Mouse (Mus musculus) mouse trophoblast stem cell (cell line): ENCODE results near the gene Gm19426.
"Not testable (repeated sequence)": the region's sequence is repeated elsewhere in the genome, so short reads cannot be mapped to it uniquely, and the experiment has no call there.

ENCODE experiments used
- in situ Hi-C, 2 experiments: fragments of 300-500 bp; cut with MseI, MboI; formaldehyde crosslinking; loops; 2 replicates in 1 of 2; 3 replicates in 1 of 2; pipeline ENCODE4 v1.15.1; 2025

Gm19426 gene

GRCm38 (mm10) chr2:84750115-84750514, 6.7 kb upstream of the Gm19426 start:
- in situ Hi-C loops, result no loop called here

- in situ Hi-C loops, result no loop called here
These were observed 671 bp upstream of the Gm19426 start for GRCm38 (mm10) chr2:84744126-84744525.

- in situ Hi-C loops, result no loop called here
These were observed 788 bp downstream of the Gm19426 start for GRCm38 (mm10) chr2:84742451-84743283.

DNA sequence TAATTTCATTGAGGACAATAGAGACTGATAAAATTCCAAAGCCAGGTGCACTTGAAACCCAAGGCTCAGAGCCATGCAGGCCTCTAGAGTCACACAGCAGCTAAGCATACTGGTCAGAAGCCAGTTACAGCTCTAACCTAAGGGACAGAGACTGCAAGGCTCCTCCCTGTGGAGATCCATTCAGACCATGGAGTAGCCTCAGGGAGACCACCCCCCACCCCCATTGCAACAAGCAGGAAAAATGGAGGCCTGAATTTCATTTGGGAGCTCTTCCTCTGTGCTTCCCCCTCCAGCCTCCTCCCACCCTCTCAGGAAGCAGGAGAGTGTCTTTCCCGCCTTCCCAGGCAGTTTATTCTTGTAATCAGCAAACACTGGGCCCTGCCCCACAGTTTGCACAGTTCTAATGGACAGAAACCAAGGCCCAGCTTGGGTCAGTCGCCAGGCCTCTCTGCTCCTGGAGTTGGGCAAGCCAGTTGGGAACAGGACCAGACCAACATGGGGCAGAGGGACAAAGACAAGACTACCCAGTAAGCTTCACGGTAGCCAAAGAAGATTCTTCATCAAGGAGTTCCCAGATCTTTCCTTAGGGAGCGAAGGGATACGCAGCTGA, 1.5 kb downstream of the Gm19426 start:
- in situ Hi-C loops, result no loop called here

DNA sequence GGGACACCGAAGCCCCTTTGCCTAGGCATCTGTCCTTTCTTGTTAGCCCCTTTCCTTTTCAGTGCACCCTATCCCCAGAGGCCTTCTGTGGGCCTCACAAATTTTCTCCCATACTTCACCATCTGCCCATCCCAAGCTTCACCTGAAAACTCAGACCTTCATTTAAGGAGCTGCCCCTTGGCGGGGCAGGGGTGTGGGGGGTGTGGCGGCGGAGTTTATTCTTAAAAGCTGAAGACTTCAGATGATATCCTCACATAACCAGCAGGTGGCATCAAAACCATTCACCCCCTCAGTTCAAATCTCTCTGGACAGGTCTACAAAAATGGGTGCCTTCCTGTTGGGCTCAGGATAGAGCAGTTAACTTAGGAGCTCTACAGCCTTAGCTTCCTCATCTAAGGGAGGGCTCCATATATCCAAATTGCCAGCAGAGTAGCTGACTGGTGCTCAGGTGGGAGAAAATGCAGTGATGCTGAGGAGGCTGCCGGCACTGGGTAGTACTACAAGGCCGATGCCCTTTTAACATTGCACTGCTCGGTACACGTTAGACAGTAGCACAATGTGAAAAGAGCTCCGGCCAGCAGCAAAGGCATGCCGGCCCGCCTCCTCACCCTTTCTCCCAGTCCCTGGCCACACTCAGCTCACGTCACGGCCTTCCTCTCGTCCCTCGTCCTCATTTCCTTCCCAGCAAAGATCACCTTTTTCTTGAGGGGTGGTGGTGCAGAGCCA, 2.7 kb downstream of the Gm19426 start:
- in situ Hi-C loops, result no loop called here

DNA sequence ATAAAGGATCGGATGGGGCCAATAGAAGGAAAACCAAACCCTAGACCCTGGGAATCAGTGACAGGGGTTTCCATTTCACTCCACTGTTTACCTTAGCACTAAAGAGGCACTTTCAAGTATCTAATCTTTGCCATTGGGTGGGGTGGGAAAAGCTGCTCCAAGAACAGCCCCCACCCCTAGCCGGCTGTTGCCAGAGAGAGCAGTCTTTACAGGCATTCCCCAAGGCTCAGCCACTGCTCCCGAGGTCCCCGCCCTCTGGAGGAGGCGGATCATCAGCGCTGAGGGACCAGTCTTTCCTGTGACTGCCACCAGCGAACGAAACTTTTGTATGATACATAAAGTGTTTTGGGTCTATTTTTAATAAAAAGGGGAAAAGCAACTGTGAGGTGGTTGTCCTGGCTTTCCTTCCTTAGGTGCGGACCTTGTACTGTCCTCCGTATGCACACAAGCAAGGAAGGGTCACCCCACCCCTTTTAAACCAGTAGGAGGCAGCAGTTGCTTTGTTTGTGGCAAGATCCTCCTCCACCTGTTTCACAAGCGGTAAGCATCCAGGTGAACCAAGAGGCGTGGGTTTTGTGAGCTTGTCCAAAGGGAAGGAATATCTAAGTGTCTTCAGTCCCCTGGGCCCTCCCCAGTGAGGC, 5.1 kb downstream of the Gm19426 start:
- in situ Hi-C loops, result no loop called here

GRCm38 (mm10) chr2:84737451-84737925, 6.0 kb downstream of the Gm19426 start:
- in situ Hi-C loops, result no loop called here

DNA sequence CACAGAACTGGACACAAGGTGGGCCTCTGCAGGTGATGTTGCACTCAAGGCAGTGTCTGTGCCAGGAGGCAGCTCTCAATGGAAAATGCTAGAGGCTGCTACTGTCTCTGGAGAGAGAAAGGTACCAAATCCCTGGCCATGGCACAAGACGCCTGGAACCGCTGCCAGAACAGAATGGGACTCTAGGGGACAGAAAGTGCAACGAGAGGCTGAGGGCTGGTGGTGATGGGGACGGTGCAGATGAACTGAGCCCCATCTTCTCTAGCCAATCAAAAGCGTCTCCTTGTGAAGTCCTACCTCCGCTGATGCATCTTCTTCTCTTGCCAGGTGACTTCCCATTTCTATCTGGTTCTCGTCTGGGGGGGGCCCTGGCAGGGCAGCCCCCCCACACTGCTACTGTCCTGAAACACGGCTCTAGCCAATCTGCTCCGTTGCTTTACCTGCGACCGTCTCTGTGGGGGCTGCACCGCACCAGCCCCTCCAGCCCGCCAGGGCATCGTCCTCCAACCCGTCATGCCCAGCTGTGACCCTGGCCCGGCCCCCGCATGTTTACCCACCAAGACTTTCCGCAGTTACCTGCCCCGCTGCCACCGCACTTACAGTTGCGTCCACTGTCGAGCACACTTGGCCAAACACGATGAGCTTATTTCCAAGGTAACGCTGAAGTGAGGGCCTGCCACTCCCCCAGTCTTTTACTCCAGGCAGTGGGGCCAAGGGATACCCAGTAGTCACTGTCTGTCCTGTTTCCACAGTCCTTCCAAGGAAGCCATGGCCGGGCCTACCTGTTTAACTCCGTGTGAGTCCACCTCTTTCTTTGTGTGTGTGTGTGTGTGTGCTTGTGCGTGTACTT, 6.9 kb downstream of the Gm19426 start:
- in situ Hi-C loops, result no loop called here

- in situ Hi-C loops, result no loop called here
These were observed 8.0 kb downstream of the Gm19426 start for GRCm38 (mm10) chr2:84735346-84735920.

DNA sequence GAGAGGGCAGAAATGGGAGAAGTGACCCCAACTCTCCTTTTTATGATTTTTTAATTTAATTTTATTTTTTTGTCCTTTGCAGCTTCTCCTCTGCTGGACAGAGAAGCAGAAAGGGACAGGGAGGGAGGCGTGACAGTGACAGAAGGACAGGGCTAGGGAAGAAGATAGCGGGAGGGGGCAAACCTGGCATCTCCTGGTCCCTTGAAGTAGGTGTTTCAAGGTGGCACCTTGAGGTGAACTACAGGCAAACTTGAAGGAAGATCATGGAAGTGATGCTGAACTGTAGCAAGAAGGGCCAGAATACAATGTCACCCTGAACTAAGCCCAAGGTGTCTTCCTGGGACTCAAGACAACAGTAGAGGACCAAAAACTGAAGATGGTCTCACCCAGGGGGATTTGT, 8.5 kb downstream of the Gm19426 start:
- in situ Hi-C loops, result no loop called here

GRCm38 (mm10) chr2:84734351-84734864, 9.0 kb downstream of the Gm19426 start:
- in situ Hi-C loops, result no loop called here

DNA sequence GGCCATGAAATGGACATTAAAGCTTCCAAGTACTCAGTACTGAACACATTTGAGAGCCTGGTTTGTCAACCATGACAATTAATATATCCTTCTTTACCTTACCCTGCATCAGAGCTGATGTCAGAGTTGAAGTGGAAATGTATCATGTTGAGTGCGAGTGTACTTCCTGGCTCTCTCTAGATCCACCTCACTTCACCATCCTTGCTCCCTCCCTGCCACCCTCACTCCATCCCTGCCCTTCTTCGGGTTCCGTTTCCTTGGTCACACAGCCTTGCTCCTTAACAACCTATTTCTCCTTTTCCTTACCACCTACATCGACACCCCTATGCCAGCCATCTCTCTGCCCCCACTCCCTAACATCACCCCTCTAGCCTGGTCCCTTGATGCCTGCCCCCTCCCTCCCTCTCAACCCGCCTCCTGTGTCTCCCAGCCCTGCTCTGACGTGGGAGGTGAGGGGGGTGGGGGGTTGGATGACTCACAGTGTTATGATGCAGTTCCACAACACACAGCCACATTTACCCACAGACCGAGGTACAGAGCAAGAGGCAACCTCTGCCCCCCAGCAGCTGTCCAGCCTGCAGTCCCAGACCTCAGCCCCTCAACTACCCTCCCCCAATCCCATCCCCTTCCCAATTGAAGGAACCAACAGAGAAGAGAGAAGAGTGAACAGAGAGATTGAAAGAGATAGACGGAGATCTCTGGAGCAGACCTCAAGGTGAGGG, 9.7 kb downstream of the Gm19426 start, which contains the start of gene Ypel4:
Gene Ypel4, plus strand, starts transcription at position 480 of the 722 bp plus-strand sequence.
- in situ Hi-C loops, result no loop called here

DNA sequence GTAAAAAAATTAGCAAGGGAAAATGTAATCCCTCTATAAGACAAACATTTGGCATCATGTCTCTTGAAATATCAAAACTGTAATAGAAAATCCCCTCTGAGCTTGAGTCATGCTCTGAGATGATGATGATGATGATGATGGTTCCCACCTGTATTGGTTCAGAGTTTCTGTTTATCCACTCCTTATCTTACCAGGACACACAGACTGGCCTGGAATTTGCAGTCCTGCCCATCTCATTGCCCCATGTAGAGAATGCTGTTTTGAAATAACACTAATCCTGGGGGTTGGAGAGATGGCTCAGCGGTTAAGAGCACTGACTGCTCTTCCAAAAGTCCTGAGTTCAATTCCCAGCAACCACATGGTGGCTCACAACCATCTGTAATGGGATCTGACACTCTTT, 11.1 kb downstream of the Gm19426 start:
- in situ Hi-C loops, result no loop called here

GRCm38 (mm10) chr2:84731206-84731605, 12.2 kb downstream of the Gm19426 start:
- in situ Hi-C loops, result no loop called here

DNA sequence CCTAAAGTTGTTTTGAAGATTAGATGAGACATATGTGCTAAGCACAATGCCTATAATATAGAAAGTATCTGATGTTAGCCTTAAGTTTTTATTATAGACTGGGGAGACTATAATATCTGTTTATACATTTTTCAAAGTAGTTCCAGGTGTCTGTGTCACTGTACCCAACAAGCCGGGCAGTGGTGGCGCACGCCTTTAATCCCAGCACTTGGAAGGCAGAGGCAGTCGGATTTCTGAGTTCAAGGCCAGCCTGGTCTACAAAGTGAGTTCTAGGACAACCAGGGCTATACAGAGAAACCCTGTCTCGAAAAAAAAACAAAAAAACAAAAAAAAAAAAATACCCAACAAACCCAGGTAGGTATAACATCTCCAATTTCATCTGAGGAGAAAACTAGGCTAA, 15.3 kb downstream of the Gm19426 start:
- in situ Hi-C loops, result not testable (repeated sequence)

DNA sequence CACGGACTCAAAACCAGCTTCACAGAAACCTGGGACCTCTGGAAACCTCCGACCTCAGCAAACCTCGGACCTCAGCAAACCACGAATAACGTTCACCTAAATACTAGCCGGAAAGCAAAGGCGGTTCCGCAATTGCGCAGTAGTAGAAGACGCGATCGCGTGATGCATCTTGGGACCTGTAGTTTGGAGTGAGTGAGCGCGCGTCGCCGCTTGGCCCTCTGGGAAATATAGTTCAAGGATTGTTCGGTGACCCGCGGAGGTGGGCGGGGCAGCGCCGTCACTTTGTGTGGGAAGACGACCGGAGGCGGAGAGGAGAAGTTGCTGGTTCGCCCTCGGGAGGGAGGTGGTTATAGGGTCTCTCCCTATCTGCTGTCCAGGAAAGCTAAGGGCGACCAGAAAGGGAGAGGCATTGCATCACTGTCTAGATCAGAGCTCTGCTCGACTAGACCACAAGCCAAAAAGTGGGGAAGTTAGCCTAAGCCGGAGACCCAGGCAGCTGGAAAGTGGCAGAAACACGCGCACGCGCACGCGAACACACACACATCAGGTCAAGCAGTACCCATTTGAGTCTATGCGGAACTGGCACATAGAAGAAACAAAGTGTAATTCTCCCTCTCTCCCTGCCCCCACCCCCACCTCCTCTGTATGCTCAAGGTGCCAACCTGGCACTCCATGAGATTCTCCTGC, 16.1 kb downstream of the Gm19426 start, which contains the start of gene Clp1:
Gene Clp1, minus strand, starts transcription at position 179 of the 687 bp plus-strand sequence.
- in situ Hi-C loops, result no loop called here

DNA sequence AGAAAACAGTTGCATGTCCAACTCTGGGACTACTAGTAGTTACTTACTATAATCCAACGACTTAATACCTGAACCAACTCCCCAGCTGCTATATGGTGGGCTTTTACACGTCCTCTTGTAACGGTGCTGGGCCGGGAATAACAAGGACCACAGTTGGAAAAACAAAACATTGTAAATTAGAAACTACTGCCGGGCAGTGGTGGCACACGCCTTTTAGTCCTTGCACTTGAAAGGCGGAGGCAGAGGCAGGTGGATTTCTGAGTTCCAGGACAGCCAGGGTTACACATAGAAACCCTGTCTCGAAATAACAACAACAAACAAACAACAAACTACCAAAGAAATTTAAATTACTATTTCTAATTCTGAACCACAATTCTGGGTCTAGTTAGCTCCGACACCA, 16.7 kb downstream of the Gm19426 start:
- in situ Hi-C loops, result no loop called here

DNA sequence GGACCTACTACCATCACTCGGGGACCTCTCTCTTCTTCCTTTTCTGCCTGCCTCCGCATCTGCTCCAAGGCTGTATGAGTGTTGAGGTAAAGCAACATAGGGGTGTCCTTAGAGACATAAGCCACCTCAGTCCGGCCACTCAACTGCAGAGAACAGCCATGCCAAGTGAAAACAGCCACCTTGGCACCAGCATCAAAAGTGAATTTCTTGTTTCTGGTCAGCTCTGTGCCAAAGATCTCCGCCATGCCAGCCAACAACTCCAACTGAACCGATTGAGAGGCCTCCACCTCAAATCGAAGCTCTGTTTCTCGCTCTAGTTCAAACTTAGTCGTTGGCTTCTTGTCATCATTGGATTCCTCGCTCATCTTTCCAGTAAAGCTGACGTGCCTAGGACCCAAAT, 17.7 kb downstream of the Gm19426 start:
- in situ Hi-C loops, result no loop called here

- in situ Hi-C loops, result no loop called here
These were observed 19.6 kb downstream of the Gm19426 start for GRCm38 (mm10) chr2:84723856-84724255.
